Mouse (Mus musculus): ENCODE results near the gene Tpd52l1.

DNA sequence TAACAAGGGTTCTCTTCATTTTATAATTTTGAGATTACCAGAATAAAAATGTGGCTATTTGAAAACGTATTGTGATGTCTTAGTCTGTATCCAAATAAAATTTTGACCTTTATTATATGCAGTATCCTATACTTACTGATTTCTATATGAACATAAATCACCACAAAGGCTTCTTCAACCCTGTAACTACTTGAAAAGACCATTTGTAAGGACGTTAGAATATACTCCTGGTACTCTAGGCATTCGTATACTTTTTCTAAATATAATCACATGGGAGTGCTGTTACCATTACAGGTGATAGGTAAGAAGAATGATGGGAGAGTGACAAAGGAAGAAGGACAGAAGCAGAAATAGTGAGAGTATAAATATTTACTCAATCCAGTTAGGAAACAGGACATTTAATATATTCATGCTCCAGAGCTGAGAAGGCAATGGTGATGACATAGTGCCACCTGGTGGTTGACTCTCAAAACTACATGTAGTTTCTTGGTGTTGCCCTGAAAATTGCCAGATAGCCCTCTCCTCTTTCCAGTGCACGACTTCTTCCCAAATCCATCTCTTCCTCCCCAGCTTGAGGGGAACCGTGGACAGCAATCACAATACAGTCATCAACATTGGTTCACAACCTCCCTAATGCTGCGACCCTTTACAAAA is 146.7 kb downstream of the Tpd52l1 start:
- TF ChIP-seq POLR2A (IDR thresholded peaks at IDR 0.05; ENCODE audit: insufficient read depth, low read length) (no peak), CTCF (IDR thresholded peaks at IDR 0.05; ENCODE audit: low read depth, low read length) (peak; percentile 34)

All from ES-Bruce4 (cell line).